Mouse (Mus musculus) embryonic facial prominence, embryonic 11.5 days (tissue): Measurements from ENCODE around the gene Itgbl1. TPM values are rescaled to one million over a fixed set of nuclear protein-coding genes. Genes with fewer than 3 reads are reported as not detected.

ENCODE experiments used
- ATAC-seq: fragments of 200-750 bp; cut with Nextera tagmentation; replicated peaks from 2 replicates; pipeline ENCODE4 v1.8.0; 2017; ENCODE audit warnings: low read depth; ENCODE audit not compliant: insufficient number of reproducible peaks, low FRiP score, low TSS enrichment
- DNase-seq: peaks from one replicate; pipeline ENCODE4 v3.0.0-alpha.2; 2015; ENCODE audit warnings: low spot score
- H3K27ac ChIP-seq: fragments of 300-500 bp; sonication (generic); replicated peaks from 2 replicates; pipeline ENCODE4 v1.5.1; 2014; ENCODE audit warnings: mild to moderate bottlenecking, low read depth, low read length, control low read depth
- H3K27me3 ChIP-seq: fragments of 300-500 bp; sonication (generic); 2 replicates; pipeline ENCODE4 v1.6.1; 2014; ENCODE audit warnings: mild to moderate bottlenecking, low read length, moderate library complexity, mixed read lengths; ENCODE audit not compliant: control insufficient read depth, insufficient read depth
- H3K36me3 ChIP-seq: fragments of 300-500 bp; sonication (generic); replicated peaks from 2 replicates; pipeline ENCODE4 v1.6.1; 2014; ENCODE audit warnings: low read depth, mild to moderate bottlenecking, low read length, moderate library complexity, mixed read lengths; ENCODE audit not compliant: control insufficient read depth, insufficient read depth
- H3K4me1 ChIP-seq: fragments of 300-500 bp; sonication (generic); 2 replicates; pipeline ENCODE4 v1.6.1; 2014; ENCODE audit warnings: low read length, mixed read lengths; ENCODE audit not compliant: control insufficient read depth, insufficient read depth
- H3K4me2 ChIP-seq: fragments of 300-500 bp; sonication (generic); 2 replicates; pipeline ENCODE4 v1.6.1; 2014; ENCODE audit warnings: low read depth, mild to moderate bottlenecking, control low read depth, low read length, moderate library complexity
- H3K4me3 ChIP-seq: fragments of 300-500 bp; sonication (generic); 2 replicates; pipeline ENCODE4 v1.5.1; 2014; ENCODE audit warnings: low read depth, low read length, control low read depth
- H3K9ac ChIP-seq: fragments of 300-500 bp; sonication (generic); replicated peaks from 2 replicates; pipeline ENCODE4 v1.6.1; 2014; ENCODE audit warnings: mild to moderate bottlenecking, control low read depth, low read length
- H3K9me3 ChIP-seq: fragments of 300-500 bp; sonication (generic); replicated peaks from 2 replicates; pipeline ENCODE4 v1.6.1; 2016; ENCODE audit warnings: mild to moderate bottlenecking, low read length, inconsistent platforms, mixed read lengths; ENCODE audit not compliant: control insufficient read depth
- WGBS: fragments of 180-500 bp; shearing (Covaris S2); extraction: QIAGEN DNeasy Blood & Tissue Kit; methylation state at CpG from one replicate; pipeline ENCODE4 v1.1.7; 2014; 5-methylcytosine and 5-hydroxymethylcytosine counted together
- polyA plus RNA-seq: library from polyadenylated mRNA; unstranded; fragments of >200 nt; fragmentation: Nextera tagmentation; extraction: Ambion mirVana; gene quantifications from 2 replicates; pipeline ENCODE4 v1.2.1, GENCODE M21; 2014

Itgbl1 gene
- polyA plus RNA-seq, 1 experiment from 2014 or later: 0.32 TPM

GRCm38 (mm10) chr14:123990591-123991195 is 330.9 kb downstream of the Itgbl1 start:
- DNase-seq (no peak), ATAC-seq (no peak)
- H3K27me3 ChIP-seq: no peaks in the 10 kb centered on the region
- no peak overlapping the region for H3K4me3 ChIP-seq
- H3K36me3 ChIP-seq: no peaks in the 10 kb centered on the region
- no peak overlapping the region for H3K9ac ChIP-seq
- 79% methylated on average over 2 of the region's 2 CpGs for WGBS
- H3K4me1 ChIP-seq: no peaks in the 10 kb centered on the region
- H3K9me3 ChIP-seq: no peaks in the 10 kb centered on the region
- no peak overlapping the region for H3K27ac ChIP-seq
- no peak overlapping the region for H3K4me2 ChIP-seq

Other genes with a start within 250 kb of the Itgbl1 start
- gene Nalcn, start 32.8 kb upstream of the Itgbl1 start, polyA plus RNA-seq: 1.2 and 1.3 TPM in 2 replicates